Mouse (Mus musculus) cerebellum, adult 9-11 months (tissue): ENCODE results near the gene Ctc1.

Experiments
- DNase-seq: peaks from one replicate; pipeline ENCODE4 v3.0.0; 2022

Gene Ctc1

GRCm38 (mm10) chr11:69051771-69052170 lies 36.1 kb downstream of the Ctc1 start:
- no peak for DNase-seq

- no peak for DNase-seq
Observed at GRCm38 (mm10) chr11:69052824-69053421, 37.2 kb downstream of the Ctc1 start.

- DNase-seq, result no peak
Observed at GRCm38 (mm10) chr11:69053848-69054247, 38.1 kb downstream of the Ctc1 start.

GRCm38 (mm10) chr11:69058265-69058664 lies 42.6 kb downstream of the Ctc1 start:
- DNase-seq, result no peak

GRCm38 (mm10) chr11:69058729-69059356 lies 43.1 kb downstream of the Ctc1 start:
- DNase-seq, result peak; percentile 54

GRCm38 (mm10) chr11:69059357-69059974 lies 43.8 kb downstream of the Ctc1 start, which contains the start of gene Borcs6:
TSS of gene Borcs6 (plus strand) at chr11:69059717.
- peak; percentile 99 for DNase-seq

- no peak for DNase-seq
Observed at GRCm38 (mm10) chr11:69059975-69060411, 44.3 kb downstream of the Ctc1 start.

GRCm38 (mm10) chr11:69060448-69061254 lies 44.9 kb downstream of the Ctc1 start:
- peak; percentile 64 for DNase-seq

- DNase-seq, result peak; percentile 70
Observed at GRCm38 (mm10) chr11:69061255-69061912, 45.7 kb downstream of the Ctc1 start.

GRCm38 (mm10) chr11:69062194-69062760 lies 46.6 kb downstream of the Ctc1 start:
- peak; percentile 76 for DNase-seq

- DNase-seq, result peak; percentile 93
Observed at GRCm38 (mm10) chr11:69062761-69063224, 47.1 kb downstream of the Ctc1 start.

- peak; percentile 74 for DNase-seq
Observed at GRCm38 (mm10) chr11:69063413-69064201, 47.9 kb downstream of the Ctc1 start.

- DNase-seq, result peak; percentile 55
Observed at GRCm38 (mm10) chr11:69064259-69065133, 48.8 kb downstream of the Ctc1 start.

GRCm38 (mm10) chr11:69065394-69065925 lies 49.7 kb downstream of the Ctc1 start:
- peak; percentile 53 for DNase-seq

GRCm38 (mm10) chr11:69066163-69066861 lies 50.6 kb downstream of the Ctc1 start:
- DNase-seq, result peak; percentile 80

- peak; percentile 90 for DNase-seq
Observed at GRCm38 (mm10) chr11:69066956-69067355, 51.2 kb downstream of the Ctc1 start.

- DNase-seq, result peak; percentile 59
Observed at GRCm38 (mm10) chr11:69067601-69068000, 51.9 kb downstream of the Ctc1 start.

GRCm38 (mm10) chr11:69070093-69070492 lies 54.4 kb downstream of the Ctc1 start:
- no peak for DNase-seq

- DNase-seq, result peak; percentile 96
Observed at GRCm38 (mm10) chr11:69070590-69071222, 55.0 kb downstream of the Ctc1 start, which contains the start of gene Tmem107. TSS of gene Tmem107 (plus strand) at chr11:69070806.
